Mouse (Mus musculus) heart, adult 10 weeks (tissue): ENCODE measurements around the gene Gprc5b. TPM values are rescaled to one million over a fixed set of nuclear protein-coding genes. Genes with fewer than 3 reads are reported as not detected.

Experiments used
- polyA plus RNA-seq: library from polyadenylated mRNA; stranded (reverse); fragments of 350-450 nt; fragmentation: Illumina TruSeq; extraction: RNeasy Lipid Tissue Mini Kit (QIAGEN cat#74804); gene quantifications from one replicate; pipeline ENCODE4 v1.2.3, GENCODE M21; 2014; ENCODE audit warnings: low read depth, low replicate concordance

Gprc5b gene
- polyA plus RNA-seq, result 10.2 TPM

GRCm38 (mm10) chr7:118995007-118995406 lies at the start of gene Gprc5b:
Gene Gprc5b (minus strand): TSS chr7:118995211.

Other genes with a start within 250 kb of the Gprc5b start
- 0.42 TPM for gene Iqck, start 139.5 kb downstream of the Gprc5b start, polyA plus RNA-seq
- 8.1 TPM for gene Knop1, start 139.0 kb downstream of the Gprc5b start, polyA plus RNA-seq
- gene Gpr139, start 189.4 kb upstream of the Gprc5b start, polyA plus RNA-seq, result not detected